Mouse (Mus musculus) urinary bladder, adult 2 months (tissue): ENCODE data around the gene Mmp9. TPM values are rescaled to one million over a fixed set of nuclear protein-coding genes. Genes with fewer than 3 reads are reported as not detected.

Source experiments
- DNase-seq: peaks from one replicate; pipeline ENCODE4 v3.0.0; 2022; ENCODE audit warnings: low spot score
- polyA plus RNA-seq: library from polyadenylated mRNA; depleted of rRNA; stranded (reverse); fragments of >200 nt; gene quantifications from 2 replicates; pipeline ENCODE4 v1.2.3, GENCODE M21; 2012

Mmp9 gene
- polyA plus RNA-seq, 1 experiment: 13.5 TPM

- DNase-seq: no peak
Measured at GRCm38 (mm10) chr2:164955725-164956124, 15.1 kb downstream of the Mmp9 start.

DNA sequence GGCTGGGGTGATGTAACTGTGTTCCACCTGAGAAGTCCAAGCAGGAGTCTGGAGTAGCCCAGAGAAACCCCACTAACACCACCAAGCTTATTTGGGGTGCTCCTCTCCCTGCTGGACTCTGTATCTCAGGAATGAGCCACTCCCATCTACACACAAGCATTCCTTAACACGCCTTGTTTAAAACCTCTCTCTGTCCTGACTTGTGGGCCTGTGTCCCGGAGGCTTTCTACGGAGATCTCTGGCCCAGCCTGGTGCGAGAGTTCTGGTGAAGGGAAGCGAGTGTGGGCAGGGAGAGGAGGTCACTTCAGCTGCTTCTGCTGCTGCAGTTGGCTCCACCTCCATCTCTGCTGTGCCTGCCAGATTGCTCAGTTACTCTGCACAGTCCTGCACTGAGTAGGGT lies 15.6 kb downstream of the Mmp9 start:
- DNase-seq: no peak

DNA sequence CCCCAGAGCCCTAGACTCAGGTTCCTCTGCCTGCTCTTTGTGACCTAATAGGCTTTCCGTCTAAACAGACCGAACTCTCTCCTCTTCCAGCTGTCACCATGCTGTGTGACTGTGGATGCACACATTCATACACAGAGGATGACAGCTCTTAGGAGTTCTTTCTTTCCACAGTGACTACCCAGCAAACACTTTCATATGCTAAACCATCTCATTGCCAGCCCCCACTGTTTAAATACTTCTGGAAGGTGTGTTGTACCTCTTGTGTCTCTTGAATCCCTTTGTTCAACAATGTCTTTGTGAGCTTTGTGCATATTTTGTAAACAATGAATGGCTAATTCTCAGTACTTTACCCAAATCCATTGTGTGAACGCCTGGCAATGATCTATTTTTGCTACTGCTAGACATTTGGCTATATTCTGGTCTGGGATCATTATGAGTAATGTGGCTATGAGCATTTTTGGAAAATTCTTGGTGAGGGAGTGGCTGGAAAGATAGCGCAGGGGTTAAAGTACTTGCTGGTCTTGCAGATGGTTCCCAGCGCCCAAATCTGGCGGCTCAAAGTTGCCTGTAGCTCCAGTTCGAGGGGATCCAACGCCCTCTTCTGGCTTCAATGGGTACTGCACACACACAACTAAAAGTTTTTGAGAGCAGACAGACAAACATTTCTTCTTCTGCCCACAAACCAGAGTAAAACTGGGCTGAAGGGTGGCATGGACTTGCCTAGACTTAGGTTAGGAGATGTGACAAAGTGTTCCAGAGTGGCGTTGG lies 17.2 kb downstream of the Mmp9 start:
- DNase-seq: no peak

GRCm38 (mm10) chr2:164960716-164961441 lies 20.3 kb downstream of the Mmp9 start, which contains the start of gene Slc12a5:
Slc12a5 (plus strand) TSS chr2:164960802.
- DNase-seq: no peak

DNA sequence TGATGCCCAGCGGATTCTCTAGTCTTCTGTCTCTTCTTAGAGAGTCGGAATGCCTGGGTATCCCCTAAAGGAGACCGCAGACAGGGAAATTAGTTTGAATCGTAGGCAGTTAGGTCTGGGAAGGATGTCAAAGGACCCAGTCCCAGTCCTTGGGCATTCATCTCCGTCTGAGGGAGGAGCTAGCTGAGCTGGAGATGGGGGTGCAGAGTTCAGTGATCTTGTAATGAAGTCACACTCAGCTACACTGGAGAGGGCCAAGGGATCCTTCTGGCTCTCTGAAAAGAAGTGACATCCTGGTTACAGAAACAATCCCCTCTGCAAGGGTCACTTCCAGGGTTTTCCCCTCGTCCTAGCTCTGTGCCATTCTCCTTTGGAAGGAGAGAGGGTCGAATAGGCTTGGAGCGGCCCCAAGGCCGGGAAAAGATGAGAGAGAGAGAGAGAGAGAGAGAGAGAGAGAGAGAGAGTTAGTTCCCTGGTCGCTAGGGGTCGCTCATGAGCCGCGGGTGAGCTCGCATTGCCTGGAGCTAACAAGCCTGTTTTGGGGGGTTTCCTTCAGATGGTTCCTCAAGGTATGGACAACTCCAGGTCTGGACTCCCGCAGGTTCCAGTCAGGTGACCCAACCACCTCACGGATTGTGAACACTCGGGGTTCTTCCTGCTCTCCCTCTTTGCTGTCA lies 21.1 kb downstream of the Mmp9 start:
- DNase-seq: no peak

GRCm38 (mm10) chr2:164962183-164962580 lies 21.6 kb downstream of the Mmp9 start:
- DNase-seq: no peak

GRCm38 (mm10) chr2:164964242-164964894 lies 23.8 kb downstream of the Mmp9 start:
- no peak for DNase-seq

DNA sequence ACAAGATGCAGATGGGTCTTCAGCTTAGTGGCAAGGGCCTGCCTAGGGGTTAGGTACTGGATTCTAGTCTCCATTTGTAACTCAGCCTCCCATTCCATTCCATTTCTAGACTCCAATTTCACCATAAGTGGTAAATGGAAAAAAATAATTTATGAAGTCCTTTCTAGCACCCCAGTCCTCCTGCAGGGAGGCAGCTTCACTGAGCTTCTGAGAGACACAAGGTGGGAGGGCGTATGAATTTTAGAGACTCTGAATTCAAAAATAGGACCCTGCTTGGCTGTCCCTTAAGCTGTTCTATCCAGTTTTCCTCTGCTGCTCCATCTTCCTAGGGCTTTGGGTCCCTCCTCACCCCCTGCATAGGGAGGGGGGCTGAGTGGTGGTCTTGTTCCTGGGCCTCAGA lies 24.4 kb downstream of the Mmp9 start:
- DNase-seq: no peak

DNA sequence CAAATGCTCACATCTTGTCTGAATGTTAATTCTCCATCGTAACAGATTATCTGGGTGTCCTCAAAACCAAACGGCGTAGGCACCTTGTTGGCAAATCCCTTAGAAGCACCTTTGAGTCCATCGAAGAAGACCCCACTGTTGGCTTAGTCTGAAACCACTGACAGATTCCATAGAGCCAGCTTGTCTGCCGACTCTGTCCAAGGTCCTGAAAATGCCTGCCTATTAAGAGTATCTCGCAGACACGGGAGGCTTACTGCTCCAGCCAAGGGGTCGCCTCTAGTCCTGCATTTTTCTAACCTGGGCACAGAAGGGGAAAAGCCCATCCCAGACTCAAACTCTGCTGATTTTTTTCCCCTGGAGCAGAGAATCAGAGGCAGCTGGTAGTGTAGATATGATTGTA lies 25.8 kb downstream of the Mmp9 start:
- no peak for DNase-seq

- no peak for DNase-seq
Measured at GRCm38 (mm10) chr2:164967193-164967592, 26.6 kb downstream of the Mmp9 start.

DNA sequence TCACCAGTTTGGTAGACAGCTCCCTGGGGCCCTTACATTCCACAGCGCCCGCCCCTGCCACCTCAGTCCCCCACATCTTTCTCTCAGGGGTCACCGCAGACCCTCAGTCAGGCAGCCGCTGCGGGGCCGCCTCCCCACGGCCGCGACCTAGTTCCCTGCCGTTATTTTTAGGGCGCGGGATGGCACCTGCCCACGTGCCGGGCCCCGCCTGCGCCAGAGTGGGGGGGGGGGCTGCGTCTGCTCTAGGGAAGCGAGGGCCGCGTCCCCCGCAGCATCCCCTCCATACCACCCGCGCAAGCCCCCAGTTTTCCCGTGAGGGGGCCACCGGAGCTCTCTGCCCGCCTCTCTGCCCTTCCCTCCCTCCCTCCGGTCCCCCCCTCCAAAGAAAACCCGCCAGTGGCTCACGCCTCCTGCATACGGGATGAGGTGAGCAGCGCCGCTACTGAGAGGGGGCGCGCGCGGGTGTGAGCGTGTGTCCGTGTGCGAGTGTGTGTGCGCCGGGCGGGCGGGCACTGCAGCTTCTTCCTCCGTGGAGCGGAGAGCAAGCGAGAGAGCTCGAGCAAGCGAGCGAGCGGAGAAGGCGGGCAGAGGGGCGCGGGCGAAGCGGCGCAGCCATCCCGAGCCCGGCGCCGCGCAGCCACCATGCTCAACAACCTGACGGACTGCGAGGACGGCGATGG lies 27.3 kb downstream of the Mmp9 start:
- no peak for DNase-seq

DNA sequence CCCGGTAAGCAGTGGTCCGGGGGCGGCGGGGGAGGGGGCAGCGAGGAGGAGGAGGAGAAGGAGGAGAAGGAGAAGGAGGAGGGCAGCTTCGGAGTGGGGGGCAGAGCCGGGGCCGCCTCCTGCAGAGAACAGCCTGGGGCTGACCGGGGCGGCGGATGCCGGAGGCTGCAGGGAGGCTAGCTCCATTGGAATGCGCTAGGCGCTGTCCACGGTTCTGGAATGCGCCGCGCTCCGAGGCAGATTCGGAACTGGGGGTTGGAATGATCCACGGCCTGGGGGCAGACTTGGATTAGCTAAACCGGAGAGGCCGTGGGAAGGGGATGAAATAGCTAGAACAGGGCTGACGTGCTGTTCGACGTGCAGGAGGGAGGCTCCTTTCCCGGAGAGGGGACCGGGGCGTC lies 27.9 kb downstream of the Mmp9 start:
- DNase-seq: peak; percentile 51

DNA sequence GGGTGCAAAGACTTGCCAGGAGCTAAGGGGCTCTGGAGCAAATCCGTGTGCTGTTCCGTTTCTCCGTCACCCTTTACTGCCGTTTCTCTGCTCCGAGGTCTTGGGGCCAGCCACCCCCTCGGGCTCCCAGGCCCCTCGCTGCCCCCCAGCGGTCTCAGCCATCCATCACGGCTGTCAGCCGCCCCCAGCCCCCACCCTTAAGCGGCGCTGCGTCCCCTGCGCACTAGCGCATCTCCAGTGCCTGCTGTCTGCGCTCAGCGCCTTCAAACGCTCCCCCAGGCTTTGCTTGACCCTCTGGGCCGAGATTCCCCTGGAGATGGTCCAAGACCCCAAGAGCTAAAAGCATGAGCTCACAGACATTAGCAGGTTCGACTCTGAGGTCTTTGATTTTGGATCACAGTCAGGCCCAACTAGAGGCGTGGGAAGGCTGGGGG lies 28.8 kb downstream of the Mmp9 start:
- no peak for DNase-seq

DNA sequence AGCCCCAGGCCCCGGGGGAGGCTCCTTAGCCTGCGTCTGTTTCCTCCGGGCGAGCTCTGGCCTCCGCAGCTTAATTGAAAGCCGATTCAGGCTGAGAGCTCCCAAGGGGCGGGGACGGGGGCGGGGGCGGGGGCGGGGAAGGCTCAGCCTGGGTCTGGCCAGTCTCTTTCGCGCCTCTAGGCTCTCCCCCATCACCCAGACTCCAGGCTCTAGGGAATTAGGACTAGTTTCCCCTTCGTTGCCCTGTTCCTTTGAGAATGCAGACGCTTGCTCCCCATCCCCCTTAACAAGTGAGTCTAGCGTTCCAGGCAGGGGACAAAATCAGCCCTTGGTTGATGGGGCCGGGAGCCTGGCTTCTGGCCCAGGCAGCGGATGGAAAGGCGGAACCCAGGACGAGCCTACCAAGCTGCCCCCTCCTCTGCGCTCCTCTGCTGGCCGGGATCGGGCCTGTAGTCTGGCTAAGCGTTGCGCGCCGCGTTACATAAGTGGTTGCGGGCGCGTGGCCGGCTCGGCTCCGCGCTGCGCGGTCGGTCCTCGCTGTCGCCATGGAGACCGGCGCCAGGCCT lies 30.1 kb downstream of the Mmp9 start:
- no peak for DNase-seq

DNA sequence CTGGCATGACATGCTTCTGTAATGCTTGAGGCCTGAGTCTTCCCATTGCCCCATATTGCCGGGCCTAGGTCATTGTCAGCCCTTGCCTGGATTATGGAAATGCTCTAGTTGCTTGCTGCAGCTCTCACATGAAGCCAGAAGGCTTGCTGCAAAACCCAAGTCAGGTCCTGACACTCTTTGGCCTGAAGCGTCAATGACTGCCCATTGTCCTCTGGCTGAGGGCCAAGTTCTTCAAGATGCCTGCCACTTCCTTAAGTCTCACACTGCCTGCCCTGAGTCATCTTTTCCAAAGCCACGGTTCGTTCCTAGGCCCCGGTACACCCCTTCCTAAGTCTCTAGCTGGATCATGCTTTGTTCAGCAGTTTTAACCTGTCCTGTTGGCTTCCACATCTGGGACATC lies 32.1 kb downstream of the Mmp9 start:
- no peak for DNase-seq

GRCm38 (mm10) chr2:164975611-164976010 lies 35.0 kb downstream of the Mmp9 start:
- no peak for DNase-seq

DNA sequence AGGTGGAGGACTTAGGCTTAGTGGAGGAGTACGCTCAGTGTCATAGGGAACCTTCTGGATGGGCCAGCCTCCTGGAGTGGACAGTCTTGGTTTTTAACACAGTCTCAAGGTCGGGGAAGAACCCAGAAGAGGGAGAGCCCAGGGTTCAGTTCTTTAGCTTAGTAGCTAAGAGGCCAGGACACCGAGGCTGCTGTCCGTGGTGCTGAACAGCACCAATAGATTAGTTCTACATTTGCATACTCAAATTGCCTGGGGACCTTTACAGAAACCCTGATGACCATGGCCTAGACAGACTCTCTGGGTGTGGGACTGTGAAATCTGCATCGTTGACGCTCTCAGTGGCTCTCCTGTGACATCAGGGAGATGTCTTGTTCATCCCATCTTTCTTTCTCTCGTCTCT lies 39.2 kb downstream of the Mmp9 start:
- no peak for DNase-seq

GRCm38 (mm10) chr2:164985962-164986361 lies 45.4 kb downstream of the Mmp9 start:
- DNase-seq: no peak

DNA sequence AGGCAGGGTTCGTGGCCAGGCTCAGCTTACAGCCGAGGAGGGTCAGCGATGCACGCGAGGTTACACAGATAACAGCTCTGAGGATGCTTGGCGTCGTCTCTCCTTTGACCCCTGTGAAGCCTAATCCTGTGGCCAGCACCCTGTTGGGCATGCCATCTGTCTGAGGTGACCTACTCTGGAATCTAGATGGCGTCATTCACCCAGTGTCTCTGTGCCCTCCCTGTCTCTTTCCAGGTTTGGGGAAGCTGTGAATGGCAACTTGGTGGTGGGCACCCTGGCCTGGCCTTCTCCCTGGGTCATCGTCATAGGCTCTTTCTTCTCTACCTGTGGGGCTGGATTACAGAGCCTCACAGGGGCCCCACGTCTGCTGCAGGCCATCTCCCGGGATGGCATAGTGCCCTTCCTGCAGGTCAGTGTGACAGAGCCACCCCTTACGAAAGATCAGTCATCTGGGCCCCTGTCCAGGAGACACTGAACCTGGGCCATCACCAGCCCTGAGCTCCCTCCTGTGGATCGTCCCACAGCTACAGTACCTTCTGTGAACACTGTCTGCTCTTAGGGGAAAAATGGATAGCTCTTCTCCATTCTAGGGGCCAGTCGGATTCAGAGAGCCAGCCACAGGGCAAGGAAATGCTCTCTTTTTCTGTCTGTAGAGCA lies 45.9 kb downstream of the Mmp9 start:
- no peak for DNase-seq

GRCm38 (mm10) chr2:164988777-164989176 lies 48.2 kb downstream of the Mmp9 start:
- no peak for DNase-seq

GRCm38 (mm10) chr2:164991111-164991510 lies 50.5 kb downstream of the Mmp9 start:
- no peak for DNase-seq
